Mouse (Mus musculus) thymus, postnatal 14 days (tissue): Measurements from ENCODE around the gene Impdh1.
"Not testable (repeated sequence)": the region's sequence is repeated elsewhere in the genome, so short reads cannot be mapped to it uniquely, and the experiment has no call there.

Source experiments
- DNase-seq: peaks from one replicate; pipeline ENCODE4 v3.0.0; 2021

The Impdh1 gene

GRCm38 (mm10) chr6:29215881-29216501, at the start of gene Impdh1:
Impdh1 (minus strand) TSS chr6:29216364.
- peak; percentile 96 for DNase-seq

- no peak for DNase-seq
These were observed 48.3 kb upstream of the Impdh1 start for GRCm38 (mm10) chr6:29264456-29264781.

- DNase-seq, result no peak
These were observed 47.7 kb upstream of the Impdh1 start for GRCm38 (mm10) chr6:29263650-29264455.

GRCm38 (mm10) chr6:29261831-29262230, 45.7 kb upstream of the Impdh1 start:
- DNase-seq, result no peak

- peak; percentile 41 for DNase-seq
These were observed 43.3 kb upstream of the Impdh1 start for GRCm38 (mm10) chr6:29259418-29259817.

- no peak for DNase-seq
These were observed 30.9 kb upstream of the Impdh1 start for GRCm38 (mm10) chr6:29247072-29247471.

GRCm38 (mm10) chr6:29246585-29246984, 30.4 kb upstream of the Impdh1 start:
- no peak for DNase-seq

GRCm38 (mm10) chr6:29246183-29246582, 30.0 kb upstream of the Impdh1 start:
- no peak for DNase-seq

- no peak for DNase-seq
These were observed 29.3 kb upstream of the Impdh1 start for GRCm38 (mm10) chr6:29245272-29246120.

GRCm38 (mm10) chr6:29242265-29242664, 26.1 kb upstream of the Impdh1 start:
- DNase-seq, result no peak

GRCm38 (mm10) chr6:29241697-29242096, 25.5 kb upstream of the Impdh1 start:
- no peak for DNase-seq

- peak; percentile 84 for DNase-seq
These were observed 24.6 kb upstream of the Impdh1 start for GRCm38 (mm10) chr6:29240806-29241205.

GRCm38 (mm10) chr6:29234272-29234671, 18.1 kb upstream of the Impdh1 start:
- peak; percentile 82 for DNase-seq

- DNase-seq, result peak; percentile 59
These were observed 17.5 kb upstream of the Impdh1 start for GRCm38 (mm10) chr6:29233710-29234109.

- DNase-seq, result peak; percentile 86
These were observed 16.2 kb upstream of the Impdh1 start for GRCm38 (mm10) chr6:29232321-29232720.

- peak; percentile 74 for DNase-seq
These were observed 15.6 kb upstream of the Impdh1 start for GRCm38 (mm10) chr6:29231799-29232198.

- DNase-seq, result peak; percentile 14
These were observed 14.2 kb upstream of the Impdh1 start for GRCm38 (mm10) chr6:29230386-29230785.

- DNase-seq, result peak; percentile 44
These were observed 13.2 kb upstream of the Impdh1 start for GRCm38 (mm10) chr6:29229265-29229913.

- DNase-seq, result not testable (repeated sequence)
These were observed 1.6 kb upstream of the Impdh1 start for GRCm38 (mm10) chr6:29217717-29218116.

GRCm38 (mm10) chr6:29215181-29215580, 983 bp downstream of the Impdh1 start:
- no peak for DNase-seq

- DNase-seq, result peak; percentile 79
These were observed 1.4 kb downstream of the Impdh1 start for GRCm38 (mm10) chr6:29214776-29215175.

GRCm38 (mm10) chr6:29214245-29214644, 1.9 kb downstream of the Impdh1 start:
- DNase-seq, result peak; percentile 40

- DNase-seq, result peak; percentile 33
These were observed 2.7 kb downstream of the Impdh1 start for GRCm38 (mm10) chr6:29213436-29213835.
